Mouse (Mus musculus) CD4-positive, CD25-positive, alpha-beta regulatory T cell (primary cell): ENCODE measurements around the gene Hcls1. TPM values are rescaled to one million over a fixed set of nuclear protein-coding genes. Genes with fewer than 3 reads are reported as not detected.

Experiments
- polyA plus RNA-seq: library from polyadenylated mRNA; unstranded; fragments of 100-300 nt; shearing (Covaris generic); gene quantifications from one replicate; pipeline ENCODE4 v1.2.1, GENCODE M21; 2017

Gene Hcls1
- polyA plus RNA-seq, result 178 TPM

DNA sequence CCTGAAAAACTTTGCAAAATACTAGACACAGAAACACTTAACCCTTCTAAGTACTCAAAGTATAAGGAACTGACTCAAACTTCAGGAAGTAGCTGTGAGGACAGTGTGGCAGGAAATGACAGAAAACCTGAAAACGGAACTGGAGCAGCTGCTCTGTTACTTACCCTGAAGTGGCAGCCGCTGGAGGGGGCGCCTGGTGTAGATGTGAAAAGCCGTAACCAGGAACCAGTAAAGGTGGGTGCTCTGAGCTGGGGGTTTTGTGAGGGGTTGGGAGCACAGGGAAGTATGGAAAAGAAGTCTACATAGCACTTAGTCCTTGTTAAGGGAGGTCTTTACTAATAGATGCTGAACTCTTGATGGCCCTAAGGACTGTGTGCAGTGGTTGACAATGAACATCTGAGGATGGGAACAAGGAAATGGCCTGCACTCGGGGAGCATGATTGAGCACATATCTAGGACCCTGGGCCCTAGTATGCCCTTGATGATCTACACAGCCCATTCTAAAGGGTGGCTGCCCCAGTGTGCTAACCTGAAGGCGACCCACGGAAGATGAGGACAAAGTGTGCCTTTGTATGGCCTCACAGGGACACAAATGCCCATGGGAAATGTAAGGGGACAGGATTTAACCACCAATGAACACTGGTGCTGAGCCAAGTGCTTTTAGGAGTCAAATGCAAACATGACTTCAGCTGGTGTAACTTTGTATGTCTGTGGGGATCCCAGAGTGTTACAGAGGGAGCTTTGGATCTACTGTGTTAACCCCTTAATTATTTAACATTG, at the start of gene Hcls1:
TSS of gene Hcls1 (plus strand) at position 143 of the 780 bp plus-strand sequence.

GRCm38 (mm10) chr16:36989999-36990625, 55.3 kb downstream of the Hcls1 start, which contains the start of gene Fbxo40:
Gene Fbxo40 (minus strand): TSS chr16:36990467.

GRCm38 (mm10) chr16:37011061-37011921, 76.5 kb downstream of the Hcls1 start, which contains the start of gene Polq:
Gene Polq (plus strand): TSS chr16:37011786.

Other genes starting within 250 kb of the Hcls1 start
- gene Ildr1, start 241.0 kb upstream of the Hcls1 start, polyA plus RNA-seq, result 10.4 TPM
- 1.2 TPM for gene Slc15a2, start 150.0 kb upstream of the Hcls1 start, polyA plus RNA-seq
- 16.1 TPM for gene Iqcb1, start 106.6 kb upstream of the Hcls1 start, polyA plus RNA-seq
- gene Eaf2, start 60.0 kb upstream of the Hcls1 start, polyA plus RNA-seq, result 0.75 TPM
- 39.5 TPM for gene Golgb1, start 59.8 kb upstream of the Hcls1 start, polyA plus RNA-seq
- 0.49 TPM for gene Fbxo40, start 55.5 kb downstream of the Hcls1 start, polyA plus RNA-seq
- 1.2 TPM for gene Polq, start 76.8 kb downstream of the Hcls1 start, polyA plus RNA-seq